Mouse (Mus musculus) thymus, postnatal 14 days (tissue): ENCODE measurements at regions not wholly inside any gene's neighbourhood (a gene's known extent, or its start where the extent isn't known, plus 50 kb on each side); places are given as distances from the start of the nearest gene placed in this dataset.
"Not testable (repeated sequence)": the region's sequence is repeated elsewhere in the genome, so short reads cannot be mapped to it uniquely, and the experiment has no call there.

Source experiments
- DNase-seq: peaks from one replicate; pipeline ENCODE4 v3.0.0; 2021

DNA sequence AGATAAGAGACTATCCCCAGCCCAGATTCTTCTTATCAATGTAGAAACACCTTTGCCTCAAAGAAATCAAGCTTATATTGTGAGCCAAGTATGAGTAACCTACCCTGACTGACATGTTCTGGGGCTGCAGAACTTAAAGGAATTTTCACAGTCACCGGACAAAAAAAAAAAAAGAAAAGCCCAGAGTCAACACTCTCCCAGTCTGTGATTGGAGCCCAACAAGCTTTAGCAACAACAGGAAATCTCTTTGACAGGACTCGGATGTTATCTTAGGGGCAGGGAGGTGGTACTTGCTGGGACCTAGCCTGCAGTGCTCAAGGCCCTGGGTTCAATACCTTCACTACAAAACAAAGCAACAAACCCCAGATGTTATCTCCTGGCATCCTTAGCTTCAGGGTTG lies 114.2 kb downstream of the Nectin1 start:
- DNase-seq, result no peak

- no peak for DNase-seq
Observed at GRCm38 (mm10) chr9:43858761-43859160, 115.0 kb downstream of the Nectin1 start.

- no peak for DNase-seq
Observed at GRCm38 (mm10) chr9:43860264-43860663, 116.5 kb downstream of the Nectin1 start.

DNA sequence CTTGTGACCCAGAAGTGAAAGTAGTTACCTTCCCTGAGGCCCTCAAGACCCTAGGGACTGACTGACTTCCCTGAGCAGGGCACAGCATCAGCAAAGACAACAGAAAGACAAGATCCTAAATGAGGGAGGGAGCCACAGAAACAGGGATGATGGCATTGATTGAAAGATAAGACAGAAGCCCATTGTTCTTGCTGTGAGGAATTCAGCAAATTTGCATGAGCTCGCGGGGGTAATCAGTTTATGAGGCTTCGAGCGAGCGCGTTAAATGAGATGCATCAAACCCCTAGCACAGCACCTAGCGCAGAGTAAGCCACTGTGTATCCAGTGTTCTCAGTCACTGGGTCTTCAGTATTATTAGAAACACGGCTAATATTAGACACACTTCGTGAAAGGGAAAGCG lies 117.6 kb downstream of the Nectin1 start:
- DNase-seq, result no peak

DNA sequence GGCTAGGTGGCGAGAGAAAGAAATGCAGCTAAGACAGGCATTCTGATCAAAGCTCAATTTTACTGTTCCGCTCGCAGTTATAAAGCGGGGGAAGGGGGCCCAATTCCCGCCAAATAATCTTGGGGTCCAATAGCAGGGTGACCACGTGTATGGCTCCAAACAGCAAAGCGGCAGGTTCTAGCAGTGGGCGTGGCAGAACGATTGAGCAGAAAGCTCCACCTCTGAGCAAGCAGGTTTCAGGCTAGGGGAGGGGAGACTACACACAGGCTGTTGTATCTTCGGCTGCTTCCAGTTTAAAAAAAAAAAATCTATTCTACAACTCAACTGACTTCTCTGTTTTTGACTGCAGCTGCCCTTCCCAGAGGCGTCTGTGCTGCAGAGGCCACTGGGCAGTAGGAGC lies 118.2 kb downstream of the Nectin1 start:
- not testable (repeated sequence) for DNase-seq

DNA sequence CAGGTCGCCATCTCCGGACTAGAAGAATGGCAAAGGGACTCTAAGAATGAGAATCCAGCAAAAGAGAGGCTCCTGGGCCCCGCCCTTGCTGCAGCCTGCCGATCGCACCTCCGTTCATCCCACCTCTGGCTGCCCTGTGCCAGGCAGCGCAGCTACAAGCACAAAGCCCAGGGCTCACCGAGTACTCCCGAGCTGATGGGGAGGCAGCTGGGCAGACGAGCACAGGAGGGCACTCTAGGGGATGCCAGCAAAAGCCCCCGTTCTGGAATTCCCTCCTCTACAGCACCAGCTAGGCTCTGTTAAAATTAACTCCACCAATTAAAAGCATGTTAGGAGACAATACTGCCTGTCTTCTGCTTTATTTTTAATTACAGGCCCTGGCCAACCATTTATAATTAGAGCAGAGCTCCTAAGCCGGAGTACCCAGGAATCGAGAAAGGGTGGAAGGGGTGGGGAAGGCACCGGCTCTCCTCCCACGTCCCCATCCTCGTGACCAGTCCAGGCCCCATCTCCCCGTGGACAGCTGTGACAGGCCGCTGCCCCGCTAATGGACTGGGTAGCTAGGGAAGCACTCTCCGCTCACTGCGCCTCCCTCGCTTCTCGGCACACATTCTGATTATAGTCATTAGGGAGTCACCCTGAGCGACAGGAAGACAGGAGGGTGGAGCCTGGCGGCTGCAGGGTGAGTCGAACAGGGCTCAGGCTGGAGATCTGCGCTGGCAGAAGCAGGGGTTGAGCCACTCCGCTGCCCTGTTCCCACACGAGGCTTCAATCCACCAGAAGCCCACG lies 120.0 kb downstream of the Nectin1 start:
- no peak for DNase-seq

- DNase-seq, result no peak
Observed at GRCm38 (mm10) chr9:43866802-43867201, 123.0 kb downstream of the Nectin1 start.

- no peak for DNase-seq
Observed at GRCm38 (mm10) chr9:43873841-43874240, 130.1 kb downstream of the Nectin1 start.

DNA sequence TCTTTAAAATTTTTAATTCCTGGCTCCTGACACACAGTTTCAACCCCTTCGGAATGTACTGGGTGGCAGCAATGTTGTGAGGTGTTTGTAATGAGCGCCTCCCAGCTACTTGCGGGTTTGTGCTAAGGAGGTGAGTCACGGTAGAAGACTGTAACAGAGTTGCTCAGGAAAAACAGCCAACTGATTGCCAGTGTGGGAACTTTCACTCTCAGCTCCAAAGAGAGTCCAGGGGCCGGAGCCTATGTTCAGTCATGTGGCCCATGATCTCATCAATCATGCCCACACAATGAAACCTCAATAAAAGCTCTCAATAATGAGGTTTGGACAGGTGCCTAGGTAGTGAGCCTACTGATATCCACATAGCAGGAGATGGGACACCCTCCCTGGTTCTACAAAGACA lies 130.5 kb downstream of the Nectin1 start:
- DNase-seq, result no peak

- DNase-seq, result no peak
Observed at GRCm38 (mm10) chr9:43879220-43879968, 135.6 kb downstream of the Nectin1 start.

DNA sequence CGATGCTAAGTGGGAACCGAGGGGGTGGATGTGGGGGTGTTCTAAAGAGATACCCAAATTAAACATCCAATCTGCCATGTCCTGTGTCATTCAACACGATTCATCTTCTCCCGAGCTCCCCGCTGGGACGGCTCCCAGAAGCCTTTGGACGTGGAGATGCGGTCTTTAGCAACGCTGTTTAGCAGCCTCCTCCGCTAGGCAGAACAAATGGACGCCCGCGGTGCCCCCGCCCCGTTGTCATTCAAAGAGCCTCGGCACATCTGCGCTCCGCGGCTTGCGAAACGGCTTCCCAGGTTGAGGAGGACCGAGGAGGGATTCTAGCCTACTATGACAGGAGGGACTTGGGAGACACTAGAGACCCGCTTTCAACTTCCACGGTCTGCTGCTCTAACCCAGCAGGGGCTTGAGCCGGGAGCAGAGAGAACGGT lies 136.2 kb downstream of the Nectin1 start:
- DNase-seq, result no peak

- no peak for DNase-seq
Observed at GRCm38 (mm10) chr9:43893086-43893485, 149.3 kb downstream of the Nectin1 start.

- no peak for DNase-seq
Observed at GRCm38 (mm10) chr9:43899239-43899638, 143.9 kb upstream of the Thy1 start.

- peak; percentile 21 for DNase-seq
Observed at GRCm38 (mm10) chr9:43908325-43908724, 134.9 kb upstream of the Thy1 start.

DNA sequence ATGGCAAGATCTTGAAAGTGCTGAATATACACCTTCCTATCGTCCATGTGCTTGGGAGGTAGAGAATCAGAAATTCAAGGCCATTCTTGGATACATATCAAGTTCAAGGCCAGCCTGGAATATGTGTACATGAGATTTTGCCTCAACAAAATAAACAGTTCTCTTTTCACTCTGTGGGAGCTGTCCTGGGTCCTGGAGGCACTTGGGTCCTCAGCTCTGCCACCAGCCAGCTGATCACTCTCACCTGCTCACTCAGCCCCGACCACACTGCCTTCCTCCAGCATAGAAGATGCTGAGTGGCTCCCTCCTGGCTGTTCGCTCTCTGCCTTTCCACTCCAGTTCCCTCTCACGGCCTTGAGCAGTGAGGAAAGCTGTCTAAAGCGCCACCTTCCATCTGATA lies 128.2 kb upstream of the Thy1 start:
- DNase-seq, result no peak

DNA sequence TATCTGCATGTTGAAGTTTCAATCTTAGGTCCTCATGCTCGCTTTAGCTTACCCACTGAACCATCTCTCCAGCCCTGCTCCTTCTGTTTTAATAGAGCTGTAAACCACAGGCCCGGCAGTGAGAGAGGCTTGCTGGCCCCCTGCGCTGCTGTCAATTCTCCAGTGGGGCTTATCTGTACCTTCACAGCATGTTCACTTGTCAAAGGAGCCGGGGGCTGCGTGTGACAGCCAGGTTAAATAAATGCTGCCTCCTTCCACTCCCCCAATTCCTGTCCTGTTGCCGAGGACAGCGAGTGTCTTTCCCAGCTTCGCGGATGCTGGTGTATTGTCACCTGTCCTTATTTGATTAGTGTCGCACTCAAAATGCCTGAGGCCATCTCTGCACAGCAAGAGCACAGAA lies 125.7 kb upstream of the Thy1 start:
- no peak for DNase-seq

DNA sequence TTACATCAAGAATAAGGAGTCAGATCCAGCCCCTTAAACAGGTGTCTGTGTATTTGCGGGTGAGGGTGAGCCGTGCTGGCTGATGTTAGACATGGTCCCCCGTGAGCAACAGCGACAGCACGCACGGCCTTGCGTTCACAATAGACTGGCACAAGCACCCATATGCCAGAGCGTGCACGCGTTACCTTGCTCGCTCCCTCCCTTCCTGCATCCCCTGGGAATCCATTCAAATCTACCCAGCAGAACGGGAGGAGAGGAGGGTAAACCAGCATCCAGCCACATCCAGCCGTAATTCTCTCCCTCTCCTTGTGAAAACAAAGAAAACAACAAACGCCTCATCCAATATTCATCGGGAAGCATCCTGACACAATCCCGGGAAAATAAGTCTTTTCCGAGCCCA lies 124.2 kb upstream of the Thy1 start:
- DNase-seq, result no peak

DNA sequence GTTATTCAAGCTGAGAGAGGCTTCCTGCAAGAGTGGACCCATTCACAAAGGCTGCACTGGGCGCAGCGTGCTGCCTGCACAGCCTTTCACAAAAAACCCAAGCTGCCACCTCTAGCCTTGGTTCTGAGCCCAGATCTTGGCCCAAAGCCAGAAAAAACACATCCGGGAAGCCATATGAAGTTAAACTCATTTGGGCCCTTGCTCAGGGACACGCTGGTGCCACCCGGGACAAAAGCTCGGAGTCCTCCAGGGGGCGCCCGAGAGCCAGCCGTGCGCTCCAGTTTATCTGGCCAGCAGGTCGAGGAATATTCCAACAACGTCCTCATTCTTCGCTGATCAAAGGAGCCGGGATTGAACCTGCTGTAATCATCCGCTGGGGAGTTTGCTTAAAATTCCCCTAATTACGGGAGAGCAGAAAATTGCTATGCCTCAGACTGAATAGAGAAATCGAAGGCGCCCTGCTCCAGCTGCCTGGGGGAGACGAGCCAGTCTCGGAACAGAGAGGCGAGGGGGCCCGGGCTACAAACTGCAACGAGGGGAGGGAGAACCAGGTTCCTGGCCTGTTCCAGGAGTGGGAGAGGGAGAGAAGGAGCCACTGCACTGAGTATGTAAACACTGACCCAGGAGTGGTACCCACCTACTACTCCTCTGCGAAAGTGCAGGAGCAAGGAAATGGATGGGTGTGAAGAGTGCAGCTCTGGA lies 123.0 kb upstream of the Thy1 start:
- DNase-seq, result peak; percentile 67

DNA sequence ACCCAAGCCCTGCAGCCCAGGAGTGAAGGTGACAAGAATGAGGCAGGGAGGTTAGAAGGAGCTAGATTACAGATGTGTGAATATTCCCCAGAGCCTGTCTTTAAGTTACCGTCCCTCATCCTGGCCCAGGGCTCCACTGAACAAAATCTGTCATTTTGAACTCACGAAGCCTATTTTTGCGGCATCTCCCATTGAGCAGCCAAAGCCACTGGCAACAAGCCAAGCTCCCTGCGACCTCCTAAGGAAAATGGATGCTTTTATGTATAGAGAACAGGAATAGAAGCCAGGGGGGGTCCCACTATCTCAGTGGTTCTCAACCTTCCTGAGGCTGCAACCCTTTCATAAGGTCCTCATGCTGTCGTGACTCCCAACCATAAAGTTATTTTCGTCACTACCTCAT lies 121.0 kb upstream of the Thy1 start:
- no peak for DNase-seq

- no peak for DNase-seq
Observed at GRCm38 (mm10) chr9:43923088-43923487, 120.1 kb upstream of the Thy1 start.

DNA sequence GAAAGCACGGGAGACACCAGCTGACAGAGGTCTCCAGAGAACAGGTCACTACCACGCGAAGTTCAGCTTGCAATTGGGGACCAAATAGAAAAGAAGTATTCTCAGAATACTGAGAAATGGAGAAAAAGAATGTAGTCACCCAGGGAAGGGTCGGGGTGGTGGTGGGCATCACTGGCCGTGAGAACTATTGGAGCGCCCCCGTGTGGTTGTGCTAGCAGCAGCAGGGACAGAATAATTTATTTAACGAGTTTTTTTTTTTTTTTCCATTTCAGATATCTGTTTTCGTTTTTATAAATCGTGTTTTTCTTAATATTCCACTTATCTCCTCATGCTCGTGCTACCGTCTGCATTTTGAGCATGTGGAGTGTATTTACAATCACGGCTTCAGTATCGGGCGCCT lies 118.4 kb upstream of the Thy1 start:
- peak; percentile 27 for DNase-seq

GRCm38 (mm10) chr9:43929312-43930036 lies 113.7 kb upstream of the Thy1 start:
- DNase-seq, result no peak

DNA sequence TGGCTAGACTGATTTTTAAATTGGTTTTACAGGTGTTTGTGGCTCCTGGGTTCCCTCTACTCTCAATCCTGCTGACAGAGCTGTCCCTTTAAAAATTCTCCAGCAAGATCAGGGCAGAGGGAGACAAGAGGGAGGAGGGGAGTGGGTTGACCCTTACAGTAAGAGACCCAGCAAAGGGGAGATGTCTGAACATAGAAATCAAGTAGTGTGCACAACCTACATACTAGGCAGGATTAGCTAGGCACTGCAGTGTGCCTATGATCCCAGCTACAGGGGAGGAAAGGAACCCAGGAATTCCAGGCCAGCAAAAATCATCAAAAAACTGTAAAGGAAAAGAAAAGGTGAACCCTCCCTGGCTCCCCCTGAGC lies 113.2 kb upstream of the Thy1 start:
- DNase-seq, result no peak
